Mouse (Mus musculus): ENCODE results near the gene Hnrnpr.

- no peak for TF ChIP-seq CHD2 (IDR thresholded peaks at IDR 0.05; ENCODE audit: low read depth, low read length)
- TF ChIP-seq ZNF384 (IDR thresholded peaks at IDR 0.05; ENCODE audit: low read depth, low read length) = no peak
- TF ChIP-seq HCFC1 (IDR thresholded peaks at IDR 0.05; ENCODE audit: borderline replicate concordance, insufficient read depth, low read length) = no peak
- TF ChIP-seq ZC3H11A (IDR thresholded peaks at IDR 0.05; ENCODE audit: borderline replicate concordance, low read depth, low read length) = no peak
- no peak for TF ChIP-seq MAFK (IDR thresholded peaks at IDR 0.05; ENCODE audit: insufficient read depth, low read depth, low read length)
Observed at GRCm38 (mm10) chr4:136295941-136296340, 14.8 kb upstream of the Hnrnpr start.
